Mouse (Mus musculus) liver, adult 2 months (tissue): Measurements from ENCODE around the gene Gm37240.

Experiments
- CTCF ChIP-seq: fragments of 200-500 bp; IDR thresholded peaks from 2 replicates; pipeline ENCODE4 v1.5.1; 2011; ENCODE audit warnings: low read depth, low read length, control low read depth
- POLR2A ChIP-seq: fragments of 200-500 bp; IDR thresholded peaks from 2 replicates; pipeline ENCODE4 v1.6.1; 2011; ENCODE audit warnings: low read length, control low read depth; ENCODE audit not compliant: insufficient read depth; ENCODE audit errors: extremely low read depth

DNA sequence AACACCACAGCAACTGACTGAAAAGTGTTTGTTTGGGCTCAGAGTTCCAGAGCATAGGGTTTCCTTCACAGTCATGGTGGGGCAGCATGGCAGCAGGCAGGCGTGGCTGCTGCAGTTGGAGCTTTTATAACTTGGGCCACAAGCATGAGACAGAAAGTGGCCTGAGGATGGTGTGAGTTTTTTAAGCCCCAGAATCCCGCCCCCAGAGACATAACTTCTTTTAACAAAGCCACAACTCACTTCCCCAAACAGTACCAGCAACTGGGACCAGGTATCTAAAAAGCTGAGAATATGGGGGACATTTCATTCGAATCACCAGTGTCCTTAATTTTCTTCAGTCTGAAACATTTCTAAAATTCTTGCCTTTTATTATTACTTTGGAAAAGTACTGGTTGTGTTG, 1049.3 kb downstream of the Gm37240 start:
- TF ChIP-seq CTCF (no peak), POLR2A (no peak)
